Comparison of ENCODE assay signal across 13 mouse cellular contexts in the genomic region with DNA sequence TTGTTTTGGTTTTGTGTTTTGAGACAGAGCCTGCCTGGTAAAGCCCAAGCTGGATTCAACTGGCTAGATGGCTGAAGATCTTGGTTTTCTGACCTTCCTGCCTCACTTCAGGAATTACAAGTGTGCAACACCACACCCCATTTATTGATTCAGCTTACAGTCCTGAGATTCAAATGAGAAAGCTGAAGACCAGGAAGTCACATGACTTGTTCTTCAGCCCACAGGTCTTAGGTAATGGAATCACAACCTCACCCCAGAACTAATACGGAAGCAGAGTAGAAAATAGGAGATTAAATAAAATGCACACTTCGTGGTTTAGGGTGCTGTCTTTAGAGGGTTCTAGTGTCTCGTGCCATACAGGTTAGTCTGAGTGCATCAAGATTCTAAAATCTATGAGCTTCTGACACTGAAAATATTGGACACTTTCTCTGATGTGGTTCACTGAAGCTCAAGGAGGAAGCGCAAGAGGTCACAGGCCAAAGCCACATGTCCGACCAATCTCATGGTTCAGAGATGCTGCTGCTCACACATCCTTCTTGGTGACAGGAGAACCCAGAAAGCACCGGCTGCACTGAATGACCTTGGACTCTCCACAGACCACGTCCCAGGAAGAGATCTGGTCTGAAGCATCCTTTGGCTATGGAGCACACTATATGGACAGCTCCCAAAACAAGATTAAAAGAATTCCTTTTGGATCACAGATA. TPM values are rescaled to one million over a fixed set of nuclear protein-coding genes. Genes with fewer than 3 reads are reported as not detected.
DNase-seq lines count a peak whose midpoint lies in the region; ATAC-seq lines count a peak whose summit lies in the region.
"Had no signal": no experiment of that assay in that cellular context is flagged by ENCODE, and none has a peak within 500 bp of the region (broad histone marks: within the 10 kb centered on the region; RNA-seq: fewer than 3 reads in every experiment).

No protein-coding gene starts in this region.

- H3K36me3 ChIP-seq in heart, embryonic 12.5 days = no peaks in the 10 kb centered on the region
- H3K36me3 ChIP-seq in lung, embryonic 16.5 days (ENCODE audit: control insufficient read depth, insufficient read depth, low read length) = no peaks in the 10 kb centered on the region
- no peaks in the 10 kb centered on the region for H3K36me3 ChIP-seq in stomach, embryonic 16.5 days (ENCODE audit: control insufficient read depth, insufficient read depth, low read length)
- no peaks in the 10 kb centered on the region for H3K36me3 ChIP-seq in kidney, embryonic 15.5 days
- H3K36me3 ChIP-seq: embryonic facial prominence, embryonic 10.5 days had no signal

- H3K9me3 ChIP-seq in heart, embryonic 12.5 days (replicated peaks) = no peaks in the 10 kb centered on the region
- no peaks in the 10 kb centered on the region for H3K9me3 ChIP-seq in lung, embryonic 16.5 days (ENCODE audit: control insufficient read depth, low read length)
- H3K9me3 ChIP-seq in stomach, embryonic 16.5 days (replicated peaks; ENCODE audit: control insufficient read depth, low read length) = no peaks in the 10 kb centered on the region
- no peaks in the 10 kb centered on the region for H3K9me3 ChIP-seq in kidney, embryonic 15.5 days (replicated peaks)
- H3K9me3 ChIP-seq: embryonic facial prominence, embryonic 10.5 days had no signal

- WGBS in heart, embryonic 12.5 days = 71% methylated on average over 7 of the region's 7 CpGs
- 73% methylated on average over 7 of the region's 7 CpGs for WGBS in lung, embryonic 16.5 days
- WGBS in stomach, embryonic 16.5 days = 72% methylated on average over 7 of the region's 7 CpGs
- 72% methylated on average over 7 of the region's 7 CpGs for WGBS in kidney, embryonic 15.5 days

- no peak overlapping the region for H3K9ac ChIP-seq in heart, embryonic 12.5 days
- no peak overlapping the region for H3K9ac ChIP-seq in lung, embryonic 16.5 days (ENCODE audit: low read length)
- H3K9ac ChIP-seq in stomach, embryonic 16.5 days (ENCODE audit: low read length) = no peak overlapping the region
- no peak overlapping the region for H3K9ac ChIP-seq in kidney, embryonic 15.5 days

- peaks cover 13% of the 10 kb centered on the region; the same call in 1 of the 2 replicates for H3K4me1 ChIP-seq in heart, embryonic 12.5 days (replicated peaks)
- 0 out of 2 replicates have a peak, but pooled peaks cover 3% of the 10 kb centered on the region for H3K4me1 ChIP-seq in lung, embryonic 16.5 days (replicated peaks; ENCODE audit: control insufficient read depth, insufficient read depth, low read length)
- H3K4me1 ChIP-seq in stomach, embryonic 16.5 days (ENCODE audit: control insufficient read depth, insufficient read depth, low read length) = peaks cover 14% of the 10 kb centered on the region
- H3K4me1 ChIP-seq in kidney, embryonic 15.5 days = peaks cover 14% of the 10 kb centered on the region

- H3K27me3 ChIP-seq in heart, embryonic 12.5 days (replicated peaks) = no peaks in the 10 kb centered on the region
- no peaks in the 10 kb centered on the region for H3K27me3 ChIP-seq in lung, embryonic 16.5 days (ENCODE audit: control insufficient read depth, insufficient read depth, low read depth, low read length)
- H3K27me3 ChIP-seq in stomach, embryonic 16.5 days (ENCODE audit: control insufficient read depth, insufficient read depth, low read length) = no peaks in the 10 kb centered on the region
- no peaks in the 10 kb centered on the region for H3K27me3 ChIP-seq in kidney, embryonic 15.5 days

- DNase-seq in heart, adult 11 months = peak; percentile 87
- DNase-seq in lung, postnatal 14 days = no peak
- peak; percentile 35 for DNase-seq in lung, postnatal 25 days (ENCODE audit: low spot score)
- DNase-seq in right cerebral cortex, postnatal 36 days (ENCODE audit: low spot score in 2 of 2) = no peak
- DNase-seq: cerebellum, postnatal 10 days; kidney, postnatal 25 days had no signal

- H3K4me3 ChIP-seq in heart, embryonic 12.5 days = no peak overlapping the region
- H3K4me3 ChIP-seq in lung, embryonic 16.5 days (ENCODE audit: low read length) = no peak overlapping the region
- H3K4me3 ChIP-seq in stomach, embryonic 16.5 days (replicated peaks; ENCODE audit: low read length) = no peak overlapping the region
- no peak overlapping the region for H3K4me3 ChIP-seq in kidney, embryonic 15.5 days (replicated peaks)
- H3K4me3 ChIP-seq: embryonic facial prominence, embryonic 10.5 days had no signal

- H3K27ac ChIP-seq in heart, embryonic 12.5 days (ENCODE audit: poor library complexity, severe bottlenecking) = no peak overlapping the region
- H3K27ac ChIP-seq in lung, embryonic 16.5 days (ENCODE audit: low read length) = peak overlapping the region; percentile 50
- H3K27ac ChIP-seq in stomach, embryonic 16.5 days (ENCODE audit: low read length) = peak overlapping the region; percentile 81
- H3K27ac ChIP-seq in kidney, embryonic 15.5 days = no peak overlapping the region
- H3K27ac ChIP-seq: embryonic facial prominence, embryonic 10.5 days had no signal

- no peak for ATAC-seq in heart, embryonic 12.5 days (ENCODE audit: insufficient number of reproducible peaks, low FRiP score)
- ATAC-seq in lung, embryonic 16.5 days (ENCODE audit: low read depth) = no peak
- ATAC-seq in stomach, embryonic 16.5 days (ENCODE audit: insufficient read depth, low FRiP score) = peak; percentile 75
- ATAC-seq in kidney, embryonic 15.5 days (replicated peaks; ENCODE audit: low FRiP score) = no peak
- ATAC-seq: hindbrain, embryonic 16.5 days; midbrain, embryonic 16.5 days had no signal

- no peak overlapping the region for H3K4me2 ChIP-seq in heart, embryonic 12.5 days
- no peak overlapping the region for H3K4me2 ChIP-seq in lung, embryonic 16.5 days (ENCODE audit: low read depth, low read length)
- H3K4me2 ChIP-seq in stomach, embryonic 16.5 days (ENCODE audit: low read depth, low read length) = no peak overlapping the region
- no peak overlapping the region for H3K4me2 ChIP-seq in kidney, embryonic 15.5 days

RNA-seq across cellular contexts. Expression of a gene that starts 39.3 kb away (rescaled TPM):
- 66.9 and 73.2 TPM in 2 replicates for polyA plus RNA-seq in heart, embryonic 12.5 days (2016; fragmentation: Nextera tagmentation; extraction: Ambion mirVana)
- polyA plus RNA-seq in lung, embryonic 16.5 days (2015; fragmentation: Nextera tagmentation; extraction: Ambion mirVana) = 39.0 and 43.1 TPM in 2 replicates
- polyA plus RNA-seq in stomach, embryonic 16.5 days (2015; fragmentation: Nextera tagmentation; extraction: Ambion mirVana) = 34.7 and 39.9 TPM in 2 replicates
- polyA plus RNA-seq in kidney, embryonic 15.5 days (2015; fragmentation: Nextera tagmentation; extraction: Ambion mirVana) = 46.1 and 49.7 TPM in 2 replicates

Comparison
In these comparisons a context has a peak if more than half of its experiments do, and no peak if none do; other contexts are left out.
1. DNase-seq: peak in heart, adult 11 months (single experiment) and lung, postnatal 25 days (single experiment); none in lung, postnatal 14 days (single experiment) and right cerebral cortex, postnatal 36 days (0 of 2).
2. H3K27ac ChIP-seq: peak in lung, embryonic 16.5 days (single experiment) and stomach, embryonic 16.5 days (single experiment); none in heart, embryonic 12.5 days (single experiment) and kidney, embryonic 15.5 days (single experiment).